Mouse (Mus musculus) spleen, adult 2 months (tissue): ENCODE results near the gene Ints11. TPM values are rescaled to one million over a fixed set of nuclear protein-coding genes. Genes with fewer than 3 reads are reported as not detected.

Experiments
- DNase-seq, 2 experiments: peaks; one replicate each; pipeline versions ENCODE4 v3.0.0 to v3.0.0-alpha.2; 2012 to 2021; ENCODE audit warnings: low spot score in 2 of 2, low read depth in 1 of 2
- H3K27ac ChIP-seq: fragments of 200-500 bp; 2 replicates; pipeline ENCODE4 v1.5.1; 2012; ENCODE audit warnings: low read length, inconsistent platforms; ENCODE audit not compliant: insufficient read depth
- H3K27me3 ChIP-seq: fragments of 200-500 bp; 2 replicates; pipeline ENCODE4 v1.6.1; 2012; ENCODE audit warnings: mild to moderate bottlenecking, moderate library complexity, low read length, inconsistent platforms; ENCODE audit not compliant: control insufficient read depth, insufficient read depth
- H3K36me3 ChIP-seq: fragments of 200-500 bp; 2 replicates; pipeline ENCODE4 v1.6.1; 2012; ENCODE audit warnings: mild to moderate bottlenecking, low read length, inconsistent platforms; ENCODE audit not compliant: control insufficient read depth, insufficient read depth
- H3K4me1 ChIP-seq: fragments of 200-500 bp; 2 replicates; pipeline ENCODE4 v1.6.1; 2011; ENCODE audit warnings: inconsistent platforms; ENCODE audit not compliant: control insufficient read depth, insufficient read depth, insufficient read length
- H3K4me3 ChIP-seq: fragments of 200-500 bp; 2 replicates; pipeline ENCODE4 v1.5.1; 2011; ENCODE audit warnings: mild to moderate bottlenecking, inconsistent platforms; ENCODE audit not compliant: insufficient read depth, insufficient read length; ENCODE audit errors: extremely low read depth
- CTCF ChIP-seq: fragments of 200-500 bp; IDR thresholded peaks from 2 replicates; pipeline ENCODE4 v1.5.1; 2011; ENCODE audit warnings: mild to moderate bottlenecking, inconsistent platforms; ENCODE audit not compliant: insufficient read depth, insufficient read length, insufficient replicate concordance; ENCODE audit errors: extremely low read depth
- POLR2A ChIP-seq: fragments of 200-500 bp; IDR thresholded peaks from 2 replicates; pipeline ENCODE4 v1.6.1; 2011; ENCODE audit warnings: low read depth, low read length, inconsistent platforms
- WGBS: fragments of 180-500 bp; shearing (Covaris S2); methylation state at CpG from one replicate; pipeline ENCODE4 v1.1.7; 2018; 5-methylcytosine and 5-hydroxymethylcytosine counted together
- polyA plus RNA-seq: library from polyadenylated mRNA; depleted of rRNA; stranded (reverse); fragments of >200 nt; gene quantifications from 2 replicates; pipeline ENCODE4 v1.2.3, GENCODE M21; 2012

The Ints11 gene
- polyA plus RNA-seq, 1 experiment, result 31.8 TPM

DNA sequence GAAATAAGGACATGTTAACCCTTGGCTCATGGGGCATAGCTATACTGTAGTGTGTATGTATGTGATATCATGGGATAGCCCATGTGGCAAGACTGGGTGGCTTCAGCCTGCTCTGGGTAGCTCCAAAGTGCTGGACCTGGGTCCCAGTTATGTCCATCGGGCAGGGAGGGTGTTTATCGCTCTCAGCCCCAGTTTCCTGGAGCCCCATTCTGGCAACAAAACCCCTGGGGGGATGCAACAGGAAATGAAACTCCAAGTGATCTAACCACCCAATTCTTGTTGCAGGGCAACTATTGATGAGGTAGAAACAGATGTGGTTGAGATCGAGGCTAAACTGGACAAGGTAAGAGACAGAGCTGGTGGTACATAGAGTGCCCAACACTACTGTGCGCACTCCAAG, 26.5 kb downstream of the Ints11 start:
- H3K4me1 ChIP-seq, result peaks cover 20% of the 10 kb centered on the region
- H3K4me3 ChIP-seq, result no peak overlapping the region
- H3K27me3 ChIP-seq, result no peaks in the 10 kb centered on the region
- H3K36me3 ChIP-seq, result peaks cover 15% of the 10 kb centered on the region
- WGBS, result 71% methylated on average over 4 of the region's 4 CpGs
- TF ChIP-seq POLR2A (no peak), CTCF (no peak)
- no peak overlapping the region for H3K27ac ChIP-seq
- DNase-seq, result no peak

DNA sequence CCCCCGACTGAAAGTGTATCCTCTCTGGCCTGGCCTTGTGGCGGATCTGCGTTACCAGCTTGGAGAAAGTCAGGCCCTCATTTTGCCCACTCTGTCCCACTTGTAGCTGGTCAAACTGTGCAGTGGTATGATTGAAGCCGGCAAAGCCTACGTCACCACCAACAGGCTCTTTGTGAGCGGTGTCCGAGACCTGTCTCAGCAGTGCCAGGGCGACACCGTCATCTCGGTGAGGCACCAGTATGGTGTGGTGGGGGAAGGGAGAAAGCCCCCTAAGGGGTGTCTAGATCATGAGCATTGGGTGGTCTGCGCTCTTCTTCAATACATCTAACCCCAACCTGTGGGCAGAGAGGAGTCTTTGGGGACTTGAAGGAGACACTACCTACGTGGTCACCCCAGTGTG, 27.1 kb downstream of the Ints11 start:
- TF ChIP-seq CTCF, result no peak
- no peak for TF ChIP-seq POLR2A
- no peak for DNase-seq
- Histone ChIP-seq H3K27me3 (no peaks in the 10 kb centered on the region), H3K27ac (no peak overlapping the region), H3K4me1 (peaks cover 17% of the 10 kb centered on the region; the same call in 1 of the 2 replicates), H3K36me3 (peaks cover 19% of the 10 kb centered on the region), H3K4me3 (no peak overlapping the region)
- WGBS, result 97% methylated on average over 12 of the region's 12 CpGs

DNA sequence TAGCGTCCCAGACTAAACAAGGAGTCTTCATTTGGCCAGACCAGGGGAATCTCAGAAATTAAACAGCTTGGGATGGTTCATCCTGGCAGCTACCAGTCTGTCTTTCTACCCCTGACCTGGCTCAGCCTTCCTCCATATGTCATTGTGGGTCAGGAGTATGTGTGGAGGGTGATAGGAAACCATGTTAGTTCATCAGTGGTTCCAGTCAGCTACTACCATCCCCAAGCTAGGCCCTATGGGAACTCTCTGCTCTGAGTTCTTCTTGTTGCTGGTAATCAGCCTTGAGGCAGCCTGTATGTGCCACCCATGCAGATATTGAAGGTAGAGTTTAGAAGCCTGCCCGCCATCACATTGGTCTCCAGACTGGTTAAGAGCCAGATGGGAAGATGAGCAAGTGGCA, 29.0 kb downstream of the Ints11 start:
- TF ChIP-seq CTCF, result no peak
- no peak for TF ChIP-seq POLR2A
- WGBS, result 99% methylated on average over 2 of the region's 2 CpGs
- H3K4me3 ChIP-seq, result no peak overlapping the region
- peaks cover 10% of the 10 kb centered on the region; the same call in 1 of the 2 replicates for H3K4me1 ChIP-seq
- H3K27ac ChIP-seq, result no peak overlapping the region
- H3K27me3 ChIP-seq, result no peaks in the 10 kb centered on the region
- H3K36me3 ChIP-seq, result peaks cover 35% of the 10 kb centered on the region
- no peak for DNase-seq

- no peak for DNase-seq
- peaks cover 4% of the 10 kb centered on the region; the same call in 1 of the 2 replicates for H3K4me1 ChIP-seq
- WGBS, result 94% methylated on average over 7 of the region's 7 CpGs
- no peaks in the 10 kb centered on the region for H3K27me3 ChIP-seq
- H3K4me3 ChIP-seq, result no peak overlapping the region
- TF ChIP-seq CTCF (no peak), POLR2A (no peak)
- peaks cover 37% of the 10 kb centered on the region for H3K36me3 ChIP-seq
- H3K27ac ChIP-seq, result no peak overlapping the region
Observed at GRCm38 (mm10) chr4:155899355-155899754, 30.0 kb downstream of the Ints11 start.

GRCm38 (mm10) chr4:155901205-155901604, 31.9 kb downstream of the Ints11 start:
- Histone ChIP-seq H3K4me3 (no peak overlapping the region), H3K27me3 (no peaks in the 10 kb centered on the region), H3K4me1 (no peaks in the 10 kb centered on the region), H3K36me3 (peaks cover 40% of the 10 kb centered on the region), H3K27ac (no peak overlapping the region)
- WGBS, result 66% methylated on average over 3 of the region's 3 CpGs
- no peak for DNase-seq
- TF ChIP-seq CTCF (no peak), POLR2A (no peak)

DNA sequence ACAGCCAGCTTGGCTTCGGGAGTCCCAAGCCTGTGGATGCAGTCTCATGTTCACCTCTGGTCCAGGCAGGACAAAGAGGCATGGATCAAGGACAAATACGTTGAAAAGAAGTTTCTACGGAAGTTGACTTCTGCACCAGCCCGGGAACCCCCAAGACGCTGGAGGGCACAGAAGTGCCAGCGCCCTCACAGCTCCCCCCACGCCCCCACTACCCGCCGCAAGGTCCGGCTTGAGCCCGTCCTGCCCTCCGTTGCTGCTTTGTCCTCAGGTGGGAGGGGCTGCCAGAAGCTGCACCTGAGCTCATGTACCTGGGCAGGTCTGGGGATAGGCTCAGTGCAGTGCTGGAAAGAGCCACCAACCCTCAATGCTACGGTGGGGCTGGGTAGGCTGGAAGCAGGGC, 33.9 kb downstream of the Ints11 start:
- H3K27me3 ChIP-seq, result no peaks in the 10 kb centered on the region
- no peak overlapping the region for H3K4me3 ChIP-seq
- TF ChIP-seq POLR2A, result no peak
- no peak for TF ChIP-seq CTCF
- H3K36me3 ChIP-seq, result peaks cover 40% of the 10 kb centered on the region
- H3K4me1 ChIP-seq, result no peaks in the 10 kb centered on the region
- no peak overlapping the region for H3K27ac ChIP-seq
- DNase-seq, result no peak
- WGBS, result 94% methylated on average over 13 of the region's 13 CpGs

DNA sequence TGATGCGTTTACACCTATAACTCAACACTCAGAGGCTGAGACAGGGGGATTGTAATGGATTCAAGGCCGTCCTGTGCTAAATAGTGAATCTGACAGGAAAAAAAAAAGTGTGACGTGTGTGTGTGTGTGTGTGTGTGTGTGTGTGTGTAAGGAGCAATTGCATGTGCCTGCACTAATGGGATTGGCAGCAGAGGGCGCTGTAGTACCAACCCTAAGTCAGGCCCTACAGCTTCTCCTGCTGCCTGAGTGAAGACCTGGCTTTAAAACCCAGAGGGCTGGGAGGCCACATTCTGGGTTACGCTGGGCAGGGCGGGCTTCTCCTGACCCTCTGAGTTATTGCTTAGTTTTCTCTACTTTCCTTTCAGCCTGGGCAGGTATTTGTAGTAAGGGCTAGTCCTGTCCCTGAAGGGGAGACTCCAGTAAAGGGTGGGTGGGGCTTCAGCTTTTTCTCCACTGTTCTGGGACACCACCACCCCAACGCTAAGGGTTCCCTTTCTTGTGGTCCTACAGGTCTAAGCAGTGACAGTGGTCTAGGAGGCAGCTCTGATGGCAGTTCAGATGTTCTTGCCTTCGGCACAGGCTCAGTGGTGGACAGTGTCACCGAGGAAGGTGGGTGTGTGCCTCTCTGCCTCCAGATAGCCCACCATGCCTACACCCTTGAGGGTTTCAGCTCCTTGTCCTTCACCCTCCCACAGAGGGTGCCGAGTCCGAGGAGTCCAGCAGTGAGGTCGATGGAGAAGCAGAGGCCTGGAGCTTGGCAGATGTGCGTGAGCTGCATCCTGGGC, 35.2 kb downstream of the Ints11 start:
- Histone ChIP-seq H3K27ac (no peak overlapping the region), H3K4me1 (no peaks in the 10 kb centered on the region), H3K27me3 (no peaks in the 10 kb centered on the region), H3K36me3 (peaks cover 34% of the 10 kb centered on the region), H3K4me3 (no peak overlapping the region)
- DNase-seq, result no peak
- WGBS, result 93% methylated on average over 13 of the region's 13 CpGs
- no peak for TF ChIP-seq POLR2A
- TF ChIP-seq CTCF, result no peak
